Mouse (Mus musculus) yolk sac, embryonic 10.5 days (tissue): ENCODE data around the gene Glb1.
A peak's percentile ranks its signal among the peaks of the same experiment; 100 is the strongest.

Experiments used
- DNase-seq: peaks from one replicate; pipeline ENCODE4 v3.0.0-alpha.2; 2017; ENCODE audit warnings: low spot score

Gene Glb1

DNA sequence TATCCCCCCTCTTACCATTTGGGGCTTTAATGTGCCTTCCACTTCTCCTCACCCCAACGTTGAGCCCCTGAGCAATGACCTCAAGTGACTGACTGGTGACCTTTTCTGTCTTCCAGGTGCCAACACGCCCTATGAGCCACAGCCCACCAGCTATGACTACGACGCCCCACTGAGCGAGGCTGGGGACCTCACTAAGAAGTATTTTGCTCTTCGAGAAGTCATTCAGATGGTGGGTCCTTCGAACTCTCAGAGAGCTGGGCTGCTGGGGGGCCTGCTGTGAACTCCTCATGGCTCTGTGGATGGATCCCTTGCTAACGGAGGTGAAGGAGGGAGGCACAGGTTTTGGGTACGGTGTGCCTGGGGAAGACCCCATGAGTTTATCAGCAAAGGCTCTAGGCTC, 42.0 kb downstream of the Glb1 start:
- no peak for DNase-seq

DNA sequence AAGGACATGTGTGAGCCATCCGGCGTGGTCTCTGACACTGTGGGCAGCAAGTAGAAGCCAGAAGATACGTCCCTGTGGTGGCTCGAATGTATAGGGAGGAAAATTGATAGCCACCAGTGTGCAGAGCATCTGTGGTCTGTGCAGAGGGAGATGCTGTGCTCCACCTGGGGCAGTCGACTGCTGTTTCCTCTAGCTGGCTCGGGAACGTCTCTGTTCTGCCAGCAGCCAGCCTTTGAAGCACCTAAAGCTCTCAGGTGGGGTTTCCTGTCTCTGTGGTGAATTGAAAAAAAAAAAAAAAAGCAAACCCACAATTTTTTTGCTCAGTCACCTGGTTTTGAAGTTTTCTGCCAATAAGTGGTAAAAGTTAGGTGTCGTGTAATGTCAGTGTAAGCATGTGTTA, 42.5 kb downstream of the Glb1 start:
- DNase-seq: no peak

DNA sequence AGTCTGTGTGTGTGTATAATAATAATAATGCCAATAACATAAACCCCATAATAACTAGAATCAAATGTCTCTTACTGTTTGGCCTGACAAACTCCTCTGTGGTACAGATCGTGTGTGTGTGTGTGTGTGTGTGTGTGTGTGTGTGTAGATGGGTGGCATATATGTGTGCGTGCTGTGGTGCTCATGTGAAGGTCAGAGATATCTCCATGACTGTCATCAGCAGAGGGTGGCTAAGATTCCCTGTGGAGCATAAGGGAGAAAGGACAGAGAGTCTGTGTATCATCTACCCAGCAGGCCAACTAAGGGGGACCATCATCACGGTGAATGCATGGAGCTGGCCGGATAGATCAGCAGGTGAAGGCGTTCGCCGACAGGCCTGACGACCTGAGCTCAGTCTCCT, 46.0 kb downstream of the Glb1 start:
- DNase-seq: no peak

DNA sequence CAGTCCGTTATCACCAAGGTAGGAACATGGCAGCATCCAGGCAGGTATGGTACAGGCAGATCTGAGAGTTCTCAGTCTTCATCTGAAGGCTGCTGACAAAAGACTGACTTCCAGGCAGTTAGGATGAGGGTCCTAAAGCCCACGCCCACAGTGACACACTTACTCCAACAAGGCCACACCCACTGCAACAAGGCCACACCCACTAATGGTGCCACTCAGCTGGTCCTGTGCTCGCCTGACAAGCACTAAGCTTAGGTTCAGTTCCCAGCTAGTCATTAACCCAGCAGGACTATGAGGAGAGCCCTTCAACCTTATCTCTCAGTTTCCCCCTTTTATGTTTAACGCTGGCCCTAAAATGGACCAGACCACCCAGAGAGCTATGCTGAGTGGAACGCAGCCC, 47.8 kb downstream of the Glb1 start:
- DNase-seq: no peak

DNA sequence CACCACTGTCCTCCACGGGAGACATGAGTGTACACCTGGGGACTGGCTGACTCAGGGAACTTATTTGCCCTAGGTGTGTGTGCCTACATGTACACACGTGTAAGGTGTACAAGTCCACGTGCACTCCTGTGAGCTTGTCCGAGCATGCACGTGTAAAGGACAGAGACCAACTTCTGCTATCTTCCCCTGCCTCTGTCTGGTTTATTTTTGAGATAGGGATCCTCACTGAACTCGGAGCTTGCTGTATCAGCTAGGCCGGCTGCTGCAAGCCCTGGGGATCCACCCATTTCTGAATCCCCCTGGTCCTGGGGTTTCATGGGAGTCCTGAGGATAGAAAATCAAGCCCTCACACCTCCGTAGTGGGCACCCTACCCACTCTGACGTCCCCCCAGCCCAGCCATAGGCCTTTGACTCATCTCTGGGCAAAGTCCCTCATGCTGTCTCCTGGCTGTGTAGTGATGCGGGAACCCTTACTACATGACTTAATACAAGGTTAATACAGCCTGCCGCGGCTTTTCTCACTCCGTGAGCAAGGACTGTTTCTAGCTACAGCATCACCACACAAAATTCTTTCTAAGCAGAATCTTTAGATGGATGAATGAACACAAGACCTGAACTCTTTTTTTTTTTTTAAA, 48.4 kb downstream of the Glb1 start:
- DNase-seq: no peak

DNA sequence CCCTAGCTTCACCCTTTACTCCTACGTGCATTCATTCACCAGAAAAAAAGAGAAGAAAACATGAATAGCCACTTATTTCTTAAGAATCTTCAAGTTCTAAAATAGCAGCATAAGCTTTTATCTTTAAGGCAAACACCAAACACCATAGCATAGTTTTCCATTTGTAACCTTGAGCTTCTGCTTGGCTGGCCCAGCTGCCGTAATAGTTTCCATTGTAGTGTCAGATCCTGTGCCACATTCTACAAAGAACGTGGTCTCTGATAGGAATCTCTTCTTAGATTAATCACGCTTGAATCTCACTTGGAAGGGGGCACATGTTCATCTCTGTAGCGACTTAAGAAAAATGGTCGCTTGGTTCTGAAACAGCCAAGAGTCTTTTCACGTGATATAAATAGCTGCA, 50.7 kb downstream of the Glb1 start:
- no peak for DNase-seq

DNA sequence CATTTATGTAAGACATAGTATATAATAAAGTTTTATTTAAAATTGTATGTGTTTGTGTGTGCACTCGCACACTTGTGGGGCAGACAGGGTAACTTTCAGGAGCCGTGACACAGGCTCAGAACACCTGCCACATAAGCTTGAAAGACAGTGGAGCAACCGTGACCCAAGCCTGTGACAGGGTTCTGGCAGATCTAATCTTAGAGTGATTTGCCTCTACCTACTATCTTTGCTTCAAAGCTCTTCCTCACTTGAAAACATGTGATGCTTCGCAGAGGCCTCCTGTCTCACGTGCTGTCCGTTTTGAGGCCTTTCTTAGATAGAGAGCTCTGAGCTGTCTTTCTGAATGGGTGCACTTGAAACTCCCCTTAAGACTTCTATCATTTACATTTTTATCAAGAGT, 51.5 kb downstream of the Glb1 start:
- DNase-seq: no peak

DNA sequence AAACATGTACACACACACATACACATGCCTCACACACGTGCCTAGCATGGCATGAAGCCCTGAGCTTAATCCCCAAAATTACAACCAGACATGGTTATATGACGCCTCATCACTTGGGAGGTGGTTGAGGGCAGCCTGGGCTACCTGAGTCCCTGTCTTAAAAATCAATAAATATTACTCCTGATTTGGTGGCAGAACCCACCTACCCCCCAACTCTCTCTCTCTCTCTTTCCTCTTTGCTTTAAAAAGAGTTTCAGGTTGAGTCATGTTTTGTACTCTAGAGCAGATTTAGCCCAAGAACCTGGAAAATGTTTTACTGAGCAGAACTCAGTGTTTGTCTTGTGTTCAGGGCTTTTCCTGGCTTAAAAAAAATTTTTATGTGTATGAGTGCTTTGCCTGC, 54.5 kb downstream of the Glb1 start:
- DNase-seq: no peak

DNA sequence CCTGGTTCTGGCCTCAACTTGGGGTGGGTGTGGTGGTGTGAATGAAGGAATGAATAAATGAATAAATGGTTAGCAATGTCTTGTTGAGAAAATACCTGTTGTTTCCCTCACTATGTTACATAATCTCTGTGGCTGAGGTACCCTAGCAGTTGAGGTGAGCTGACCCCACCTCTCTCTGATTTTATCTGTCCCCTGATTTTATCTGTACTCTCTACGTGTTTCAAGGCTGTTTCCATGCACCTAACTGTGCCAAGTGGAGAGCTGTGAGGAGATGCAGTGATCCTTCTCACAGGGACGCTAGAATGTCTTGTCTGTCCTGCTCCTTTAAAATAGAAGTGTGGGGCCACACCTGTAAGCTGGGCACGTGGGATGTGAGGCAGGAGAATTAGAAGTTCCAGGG, 57.6 kb downstream of the Glb1 start:
- no peak for DNase-seq

DNA sequence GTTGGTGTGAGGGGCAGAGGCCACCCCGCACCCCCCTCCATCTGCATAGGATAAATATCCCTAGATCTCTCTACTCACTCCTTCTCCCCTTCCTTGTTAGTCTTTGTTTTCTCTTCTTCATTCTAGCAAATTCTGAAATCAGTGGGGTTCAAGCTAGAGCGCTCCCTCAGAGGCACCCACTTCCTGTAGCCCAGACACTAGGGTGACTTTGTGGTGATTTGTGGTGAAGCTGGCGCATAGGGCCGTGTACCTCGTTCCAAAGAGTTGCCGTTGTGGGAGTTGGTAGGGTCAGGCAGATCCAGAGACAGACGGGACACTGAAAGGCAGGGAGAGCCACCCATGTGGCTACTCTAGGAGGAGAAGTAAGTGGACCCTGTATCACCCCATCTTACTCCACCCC, 61.7 kb downstream of the Glb1 start:
- DNase-seq: no peak

DNA sequence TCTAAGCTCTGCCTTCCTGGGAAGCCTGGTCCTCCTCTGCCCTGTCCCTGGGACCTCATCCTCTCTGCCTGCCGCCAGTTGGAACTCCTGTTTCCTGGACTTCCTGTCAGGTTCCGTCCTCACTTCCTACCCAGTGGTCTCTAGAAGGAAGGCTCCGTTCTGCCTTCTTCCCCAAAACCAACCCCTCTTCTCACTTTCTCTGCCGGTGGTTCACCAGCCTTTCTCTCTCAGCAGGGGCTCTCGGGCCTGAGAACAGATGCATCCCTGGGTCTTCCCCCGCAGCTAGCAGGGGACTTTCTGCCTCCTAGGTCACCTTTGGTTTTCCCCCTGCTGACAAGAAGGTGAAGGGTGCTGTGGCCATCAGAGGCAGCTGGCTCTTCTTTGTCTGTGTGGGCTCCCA, 64.6 kb downstream of the Glb1 start:
- no peak for DNase-seq

DNA sequence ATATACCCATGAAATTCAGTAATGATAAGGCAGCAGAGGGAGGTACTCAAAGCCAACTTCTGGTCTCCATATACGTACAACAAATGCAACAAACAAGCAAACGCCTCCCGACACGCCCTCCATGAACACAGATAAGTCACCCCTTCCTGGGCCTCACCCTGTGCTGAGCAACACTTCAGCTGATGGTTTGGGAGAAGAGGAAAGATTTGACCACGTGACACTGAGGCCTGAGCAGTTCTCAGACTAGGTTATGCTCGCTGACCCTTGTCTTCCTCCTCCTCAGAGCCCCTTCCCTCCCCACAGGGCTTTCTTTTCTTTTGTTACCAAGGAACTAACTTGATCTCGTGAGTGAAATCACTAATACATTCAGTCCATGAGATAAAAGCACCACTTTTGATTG, 66.0 kb downstream of the Glb1 start:
- DNase-seq: no peak

DNA sequence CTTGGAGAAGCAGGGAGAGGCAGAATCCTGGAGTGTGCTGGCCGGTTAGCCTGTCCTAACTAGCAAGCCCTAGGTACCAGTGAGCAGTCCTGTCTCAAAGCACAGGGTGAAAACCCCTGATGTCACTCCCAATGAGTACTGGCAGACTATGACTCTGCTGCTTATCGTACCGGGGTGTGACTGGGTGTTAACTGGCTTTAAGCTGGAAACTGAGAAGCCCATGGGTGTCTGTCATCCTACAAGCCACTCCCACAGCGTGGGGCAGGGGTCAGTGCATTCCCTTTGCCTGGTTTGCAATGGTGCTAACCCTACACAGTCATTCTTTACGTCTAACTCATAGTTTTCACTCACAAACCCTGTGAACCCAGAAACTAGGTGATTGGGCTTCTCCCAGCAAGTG, 67.3 kb downstream of the Glb1 start:
- no peak for DNase-seq

DNA sequence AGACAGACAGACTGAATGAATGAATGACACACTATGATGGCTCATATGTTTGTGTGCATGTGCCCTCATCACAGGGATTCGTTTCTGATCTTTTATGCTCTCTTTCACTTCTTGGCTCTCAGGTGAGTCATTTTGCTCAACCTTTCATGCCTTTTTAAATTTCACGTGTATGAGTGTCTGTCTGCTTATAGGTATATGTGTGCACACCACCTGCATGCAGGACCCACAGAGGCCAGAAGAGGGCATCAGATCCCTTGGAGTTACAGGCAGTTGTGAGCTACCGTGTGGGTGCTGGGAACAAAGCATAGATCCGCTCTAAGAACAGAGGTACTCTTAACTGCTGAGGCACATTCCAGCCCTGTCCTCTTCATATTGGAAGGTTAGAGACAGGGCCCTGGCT, 67.8 kb downstream of the Glb1 start:
- no peak for DNase-seq

DNA sequence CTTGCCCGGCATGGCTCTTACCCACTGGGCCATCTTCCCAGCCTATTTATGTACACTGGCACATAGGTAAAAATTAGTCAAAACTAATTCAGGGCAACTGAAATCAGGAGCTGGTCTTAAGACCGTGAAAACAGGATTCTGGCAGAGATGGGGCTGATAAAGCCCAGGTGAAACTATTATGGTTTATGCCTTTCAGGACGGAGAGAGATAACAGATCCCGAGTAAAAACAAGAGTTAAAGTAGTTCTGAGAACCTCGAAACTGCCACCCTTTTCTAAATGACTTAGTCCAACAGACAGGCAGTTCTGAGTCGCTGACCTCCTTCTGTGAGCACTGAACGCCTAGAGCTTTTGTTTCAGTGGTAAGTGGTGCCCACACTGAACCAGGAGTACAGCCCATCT, 71.0 kb downstream of the Glb1 start:
- no peak for DNase-seq

DNA sequence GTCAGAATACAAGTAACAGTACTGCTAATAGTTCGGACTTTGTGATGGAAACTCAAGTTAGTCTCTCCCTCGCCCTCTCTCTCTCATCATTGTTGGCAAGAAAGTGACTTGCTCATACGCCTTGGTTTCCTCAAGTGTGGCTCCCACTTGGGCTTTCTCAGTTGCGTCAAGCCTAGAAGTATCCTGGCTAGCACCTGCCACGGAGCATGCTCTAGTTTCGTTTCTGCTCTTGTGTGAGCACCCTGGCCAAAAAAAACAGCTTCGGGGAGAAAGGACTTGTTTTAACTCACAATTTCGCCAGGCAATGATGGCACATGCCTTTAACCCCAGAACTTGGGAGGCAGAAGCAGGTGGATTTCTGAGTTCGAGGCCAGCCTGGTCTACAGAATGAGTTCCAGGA, 76.1 kb downstream of the Glb1 start:
- no peak for DNase-seq

DNA sequence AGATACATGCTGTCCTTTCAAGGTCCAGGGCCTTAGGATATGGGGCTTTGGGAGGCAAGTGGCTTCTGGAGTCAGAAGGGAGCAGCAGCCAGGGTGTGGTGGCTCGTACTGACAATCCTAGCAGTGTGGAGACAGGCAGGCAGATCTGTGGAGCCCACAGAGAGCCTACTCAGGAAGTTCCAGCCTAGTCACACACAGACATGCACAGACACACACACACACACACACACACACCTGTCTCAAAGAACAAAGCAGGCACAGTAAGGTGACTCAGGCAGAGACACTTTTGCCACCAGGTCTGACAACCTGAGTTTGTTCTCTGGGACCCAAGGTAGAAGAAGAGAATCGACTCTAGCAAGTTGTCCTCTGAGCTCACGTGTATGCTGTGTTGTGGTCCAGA, 80.1 kb downstream of the Glb1 start:
- DNase-seq: no peak

DNA sequence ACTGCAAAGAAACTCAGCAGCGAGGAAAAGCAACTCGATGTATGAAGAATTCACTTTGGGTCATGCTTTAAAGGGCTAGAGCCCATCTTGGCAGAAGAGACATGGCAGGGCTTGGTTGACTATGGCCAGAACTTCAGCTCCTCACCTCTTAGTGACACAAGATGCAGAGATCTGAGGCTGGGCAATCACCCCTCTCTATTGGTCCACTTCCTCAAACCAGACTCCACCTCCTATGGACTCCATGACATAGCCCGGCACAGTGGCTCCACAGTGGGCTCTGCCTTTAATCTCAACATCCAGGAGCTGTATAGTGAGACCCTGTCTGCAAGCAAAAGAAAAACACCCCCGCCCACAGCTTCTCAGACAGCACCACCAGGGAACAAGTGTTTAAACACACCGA, 83.9 kb downstream of the Glb1 start:
- no peak for DNase-seq

DNA sequence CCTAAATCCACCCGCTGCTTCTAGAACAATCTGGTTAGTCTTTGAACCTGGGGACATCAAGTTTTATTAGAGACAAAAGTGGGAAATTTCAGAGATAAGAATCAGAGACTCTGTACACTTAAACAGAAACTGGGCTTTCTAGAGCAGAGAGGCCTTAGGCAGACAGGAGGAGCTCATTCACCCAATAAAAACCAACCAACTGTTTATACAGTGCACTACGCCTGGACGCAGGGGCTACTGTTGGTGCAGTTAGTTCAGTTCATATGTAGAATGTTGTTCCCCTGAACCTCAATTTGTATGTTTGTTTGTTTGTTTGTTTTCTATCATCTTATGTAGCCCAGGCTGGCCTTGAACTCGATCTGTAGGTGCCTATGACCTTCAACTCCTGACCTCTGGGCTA, 85.9 kb downstream of the Glb1 start:
- no peak for DNase-seq

DNA sequence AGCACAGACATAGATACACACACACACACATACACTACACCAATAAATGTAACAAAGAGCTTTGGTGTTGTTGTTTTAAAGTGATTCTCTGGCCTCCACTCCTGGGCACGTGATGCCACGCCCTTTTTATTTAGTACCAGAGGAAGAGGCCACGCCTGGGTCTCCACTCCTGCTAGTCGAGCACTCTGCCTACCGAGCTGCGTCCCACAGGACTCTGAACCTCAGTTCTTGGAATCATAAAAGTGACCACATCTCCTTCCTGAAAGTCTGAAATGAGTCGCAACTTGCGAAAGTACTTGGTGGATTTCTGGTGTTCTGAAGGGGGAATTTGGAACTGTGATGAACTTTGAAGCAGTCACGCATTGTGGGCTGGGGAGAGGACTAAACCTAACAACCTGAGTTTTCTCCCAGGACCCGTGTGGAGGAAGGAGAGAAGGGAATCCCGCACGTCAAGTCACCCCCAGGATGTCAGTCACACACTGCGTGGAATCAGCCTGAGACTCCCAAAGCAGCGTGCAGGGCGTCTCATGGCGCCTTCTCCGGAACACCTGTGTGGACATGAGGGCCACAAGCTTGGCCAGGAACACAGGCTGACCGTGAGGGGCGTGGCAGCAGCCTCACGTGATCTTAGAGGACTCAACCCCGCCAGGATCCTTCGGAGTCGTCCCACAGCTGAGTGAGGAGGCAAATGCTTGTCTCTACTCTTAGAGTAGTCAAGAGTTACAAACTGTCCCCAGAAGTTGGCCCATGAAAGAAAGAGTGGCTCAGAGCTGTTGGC, 86.8 kb downstream of the Glb1 start:
- DNase-seq: peak; percentile 60

DNA sequence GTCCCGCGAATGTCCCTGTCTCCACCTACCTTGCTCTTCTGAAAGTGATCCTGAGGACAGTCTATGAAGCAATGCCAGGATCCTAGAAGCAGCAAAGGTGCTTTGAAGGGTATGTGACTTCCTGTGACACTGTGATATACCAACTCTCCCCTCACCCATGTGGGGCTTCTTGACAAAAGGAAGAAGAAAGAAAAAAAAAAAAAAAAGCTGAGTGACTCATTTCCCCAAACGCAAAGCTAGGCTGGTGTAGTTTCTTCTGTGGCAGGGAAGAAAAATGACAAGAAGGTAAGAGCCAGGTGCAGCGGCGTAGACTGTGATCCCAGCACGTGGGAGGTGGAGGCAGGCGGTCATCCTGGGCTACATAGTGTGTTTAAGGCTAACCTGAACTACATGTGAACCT, 95.6 kb downstream of the Glb1 start:
- no peak for DNase-seq

DNA sequence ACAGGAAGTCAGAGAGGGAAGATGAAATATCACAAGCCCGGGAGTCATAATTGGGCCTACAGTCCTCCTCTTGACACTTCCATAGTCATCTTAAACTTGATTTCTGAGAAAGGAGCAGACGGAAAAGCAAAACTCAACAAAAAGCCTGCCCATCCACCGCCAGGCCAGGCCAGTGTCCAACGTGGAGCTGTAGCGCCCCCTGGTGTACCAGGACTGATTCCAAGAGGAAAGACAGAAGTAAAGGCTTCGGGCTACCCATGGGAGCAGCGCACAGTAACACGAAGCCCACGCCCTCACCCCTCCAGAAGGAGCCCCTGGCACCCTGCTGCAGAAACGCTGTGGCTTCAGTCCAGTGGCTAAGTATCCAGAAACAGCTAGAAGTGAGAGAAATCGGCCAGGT, 97.3 kb downstream of the Glb1 start:
- DNase-seq: peak; percentile 83

DNA sequence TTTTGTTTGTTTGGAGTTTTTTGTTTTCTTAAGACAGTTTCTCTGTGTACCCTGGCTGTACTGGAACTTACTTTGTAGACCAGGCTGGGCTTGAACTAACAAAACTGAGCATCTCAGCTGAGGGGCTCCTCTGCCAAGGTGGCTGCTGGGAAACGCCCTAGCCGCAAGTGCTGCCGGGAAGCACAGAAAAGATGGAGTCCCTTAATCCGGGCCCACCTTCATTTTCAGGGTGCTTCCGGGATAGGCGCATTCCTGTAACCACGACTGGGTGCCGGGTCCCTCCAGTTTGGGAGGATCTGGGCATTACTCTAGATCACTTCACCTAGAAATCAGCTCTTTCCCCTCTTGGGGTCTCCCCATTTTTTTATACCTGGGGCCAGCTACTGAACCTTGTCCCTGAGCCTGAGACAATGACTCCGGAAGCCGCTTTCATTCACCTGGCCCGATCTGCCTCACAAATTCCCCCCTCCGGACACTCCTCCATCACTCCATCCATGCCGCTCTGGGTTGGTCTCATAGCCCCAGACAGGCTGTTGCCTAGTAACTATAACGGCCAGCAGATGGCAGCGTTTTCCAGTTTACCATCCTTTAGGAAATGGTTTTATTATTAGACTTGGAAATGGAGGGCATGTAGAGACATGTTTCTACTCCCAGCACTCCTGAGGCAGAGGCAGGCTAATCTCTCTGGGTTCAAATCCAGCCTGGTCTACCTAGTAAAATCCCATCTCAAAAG, 99.1 kb downstream of the Glb1 start:
- DNase-seq: peak; percentile 74

DNA sequence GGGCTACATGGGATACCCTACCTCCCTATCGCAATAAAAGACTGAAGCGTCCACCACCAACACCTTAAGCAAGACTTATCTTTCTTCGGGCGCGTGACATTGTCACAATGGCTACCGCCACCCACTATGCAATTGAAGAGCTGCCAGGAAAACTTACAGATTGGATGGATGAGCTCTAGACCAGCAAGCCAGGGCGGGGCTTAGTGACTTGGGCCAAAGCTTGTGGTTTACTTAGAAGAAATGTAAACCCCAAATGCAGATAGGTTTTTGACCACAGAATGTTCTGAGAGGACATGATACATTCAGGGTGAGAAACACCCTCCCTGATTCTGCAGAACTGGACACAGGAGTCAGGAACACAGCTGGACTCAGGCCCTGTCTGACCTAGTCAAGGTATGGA, 100.2 kb downstream of the Glb1 start:
- no peak for DNase-seq
